Mouse (Mus musculus) lung, postnatal 14 days (tissue): ENCODE measurements at regions not wholly inside any gene's neighbourhood (a gene's known extent, or its start where the extent isn't known, plus 50 kb on each side); places are given as distances from the start of the nearest gene placed in this dataset.
A peak's percentile ranks its signal among the peaks of the same experiment; 100 is the strongest.

Source experiments
- DNase-seq: peaks from one replicate; pipeline ENCODE4 v3.0.0; 2021

GRCm38 (mm10) chr6:98178005-98178404 is 164.5 kb downstream of the Gm765 start:
- DNase-seq, result no peak

- no peak for DNase-seq
Observed at GRCm38 (mm10) chr6:98149043-98149813, 193.3 kb downstream of the Gm765 start.

GRCm38 (mm10) chr6:98147855-98148254 is 194.7 kb downstream of the Gm765 start:
- no peak for DNase-seq

GRCm38 (mm10) chr6:98132931-98133330 is 209.6 kb downstream of the Gm765 start:
- peak; percentile 10 for DNase-seq

GRCm38 (mm10) chr6:98125434-98125833 is 217.1 kb downstream of the Gm765 start:
- DNase-seq, result no peak

- no peak for DNase-seq
Observed at GRCm38 (mm10) chr6:98118355-98119150, 224.0 kb downstream of the Gm765 start.

- no peak for DNase-seq
Observed at GRCm38 (mm10) chr6:98114327-98115134, 228.0 kb downstream of the Gm765 start.

- peak; percentile 9 for DNase-seq
Observed at GRCm38 (mm10) chr6:98113708-98114107, 228.8 kb downstream of the Gm765 start.

- DNase-seq, result no peak
Observed at GRCm38 (mm10) chr6:98112495-98113115, 229.9 kb downstream of the Gm765 start.

GRCm38 (mm10) chr6:98107123-98107522 is 235.4 kb downstream of the Gm765 start:
- no peak for DNase-seq

- peak; percentile 87 for DNase-seq
Observed at GRCm38 (mm10) chr6:98105280-98106090, 237.1 kb downstream of the Gm765 start.

GRCm38 (mm10) chr6:98104432-98104831 is 238.1 kb downstream of the Gm765 start:
- DNase-seq, result no peak

- no peak for DNase-seq
Observed at GRCm38 (mm10) chr6:98101023-98101422, 241.5 kb downstream of the Gm765 start.

GRCm38 (mm10) chr6:98099126-98099525 is 243.4 kb downstream of the Gm765 start:
- no peak for DNase-seq

GRCm38 (mm10) chr6:98095243-98095642 is 247.3 kb downstream of the Gm765 start:
- DNase-seq, result no peak

- peak; percentile 41 for DNase-seq
Observed at GRCm38 (mm10) chr6:98089185-98089584, 253.4 kb downstream of the Gm765 start.

- DNase-seq, result no peak
Observed at GRCm38 (mm10) chr6:98080076-98080475, 262.5 kb downstream of the Gm765 start.
